Mouse (Mus musculus) E14TG2a.4 (cell line): ENCODE measurements around the gene Relch.

Experiments
- H3K27me3 ChIP-seq: 2 replicates; pipeline ENCODE4 v1.6.1; 2014; ENCODE audit warnings: low read length, control low read depth; ENCODE audit not compliant: insufficient read depth
- H3K36me3 ChIP-seq: 2 replicates; pipeline ENCODE4 v1.6.1; 2014; ENCODE audit warnings: low read length, control low read depth; ENCODE audit not compliant: insufficient read depth
- H3K4me1 ChIP-seq: replicated peaks from 2 replicates; pipeline ENCODE4 v1.6.1; 2014; ENCODE audit warnings: low read depth, low read length, control low read depth
- H3K4me3 ChIP-seq: replicated peaks from 2 replicates; pipeline ENCODE4 v1.5.1; 2014; ENCODE audit warnings: mild to moderate bottlenecking, low read length
- H3K9me3 ChIP-seq: 2 replicates; pipeline ENCODE4 v1.6.1; 2014; ENCODE audit warnings: low read length, control low read depth
- CTCF ChIP-seq: conservative IDR thresholded peaks from 2 replicates; pipeline ENCODE4 v1.5.1; 2014; ENCODE audit warnings: low read length
- NANOG ChIP-seq: IDR thresholded peaks from 2 replicates; pipeline ENCODE4 v1.6.1; 2014; ENCODE audit warnings: borderline replicate concordance, low read length, mixed read lengths
- POU5F1 ChIP-seq: IDR thresholded peaks from 2 replicates; pipeline ENCODE4 v1.6.1; 2014; ENCODE audit warnings: low read length, borderline replicate concordance

The Relch gene

GRCm38 (mm10) chr1:105663171-105663961 lies at the start of gene Relch, which contains the start of gene Pign:
Relch (plus strand) TSS chr1:105663861.
Pign (minus strand) TSS chr1:105663677.
- Histone ChIP-seq H3K4me3 (peak within 1 kb of the TSS; percentile 100), H3K27me3 (no peaks in the 10 kb centered on the region)
- TF ChIP-seq NANOG: no peak

GRCm38 (mm10) chr1:105630481-105630880 lies 33.2 kb upstream of the Relch start:
- Histone ChIP-seq H3K4me1 (0 out of 2 replicates have a peak, but pooled peaks cover 4% of the 10 kb centered on the region), H3K4me3 (no peak overlapping the region), H3K36me3 (0 out of 2 replicates have a peak, but pooled peaks cover 4% of the 10 kb centered on the region), H3K27me3 (no peaks in the 10 kb centered on the region), H3K9me3 (no peaks in the 10 kb centered on the region)
- TF ChIP-seq NANOG: no peak
- peak; percentile 57 for TF ChIP-seq CTCF
- no peak for TF ChIP-seq POU5F1

More at GRCm38 (mm10) chr1:105663171-105663961, at the start of gene Relch, which contains the start of gene Pign:
- Histone ChIP-seq H3K4me1 (peaks cover 29% of the 10 kb centered on the region), H3K36me3 (peaks cover 11% of the 10 kb centered on the region), H3K9me3 (no peaks in the 10 kb centered on the region)

- TF ChIP-seq POU5F1 (no peak), CTCF (no peak), NANOG (no peak)
- H3K27me3 ChIP-seq: no peaks in the 10 kb centered on the region
- no peak overlapping the region for H3K4me3 ChIP-seq
- H3K4me1 ChIP-seq: no peaks in the 10 kb centered on the region
- H3K9me3 ChIP-seq: no peaks in the 10 kb centered on the region
- peaks cover 26% of the 10 kb centered on the region for H3K36me3 ChIP-seq
Measured at GRCm38 (mm10) chr1:105644093-105644492, 19.6 kb upstream of the Relch start.

GRCm38 (mm10) chr1:105650650-105651049 lies 13.0 kb upstream of the Relch start:
- H3K27me3 ChIP-seq: no peaks in the 10 kb centered on the region
- H3K4me1 ChIP-seq: no peaks in the 10 kb centered on the region
- peaks cover 22% of the 10 kb centered on the region; the same call in 1 of the 2 replicates for H3K36me3 ChIP-seq
- H3K4me3 ChIP-seq: no peak overlapping the region
- H3K9me3 ChIP-seq: no peaks in the 10 kb centered on the region
- TF ChIP-seq POU5F1 (no peak), NANOG (no peak), CTCF (no peak)

DNA sequence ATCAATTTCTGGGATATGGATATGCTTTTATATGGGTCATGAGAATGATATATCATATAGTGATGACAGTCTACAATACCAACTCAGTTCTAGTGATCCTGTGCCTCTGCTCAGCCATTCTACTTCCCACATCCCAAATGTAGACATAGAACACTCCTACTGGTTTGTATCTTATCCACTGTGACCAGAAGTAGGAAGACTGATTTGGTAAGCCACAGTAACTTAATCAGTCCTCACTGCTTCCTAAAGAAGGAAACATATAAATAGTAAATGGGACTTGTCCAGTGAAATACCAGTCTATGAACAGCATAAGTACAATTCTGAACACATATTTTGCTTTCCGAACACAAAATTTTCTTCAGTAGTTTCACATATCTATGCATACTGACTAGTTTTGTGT lies 9.7 kb upstream of the Relch start:
- H3K4me1 ChIP-seq: no peaks in the 10 kb centered on the region
- TF ChIP-seq POU5F1: no peak
- no peak for TF ChIP-seq CTCF
- TF ChIP-seq NANOG: no peak
- no peaks in the 10 kb centered on the region for H3K9me3 ChIP-seq
- no peaks in the 10 kb centered on the region for H3K27me3 ChIP-seq
- no peak overlapping the region for H3K4me3 ChIP-seq
- H3K36me3 ChIP-seq: peaks cover 26% of the 10 kb centered on the region

DNA sequence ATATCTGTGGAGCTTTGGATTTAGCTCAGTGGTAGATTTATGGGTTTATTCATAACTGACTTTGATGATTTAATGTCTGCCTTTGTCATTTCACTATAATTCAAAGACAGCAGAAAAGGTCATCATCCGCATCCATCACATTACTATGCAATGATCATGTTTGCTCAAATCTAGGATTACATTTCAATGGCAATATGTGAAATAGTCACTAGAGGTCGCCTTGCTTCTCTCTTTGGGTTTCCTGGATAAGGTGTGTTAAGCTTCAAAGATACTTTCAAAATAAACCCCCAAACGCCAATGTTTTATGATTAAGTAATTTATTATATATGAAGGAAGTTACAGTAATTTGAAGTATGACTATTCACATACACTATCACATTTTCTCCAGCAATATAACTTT lies 3.6 kb upstream of the Relch start:
- Histone ChIP-seq H3K36me3 (peaks cover 14% of the 10 kb centered on the region), H3K9me3 (no peaks in the 10 kb centered on the region), H3K27me3 (no peaks in the 10 kb centered on the region), H3K4me1 (peaks cover 15% of the 10 kb centered on the region), H3K4me3 (no peak overlapping the region)
- TF ChIP-seq CTCF (peak; percentile 55), POU5F1 (no peak)

DNA sequence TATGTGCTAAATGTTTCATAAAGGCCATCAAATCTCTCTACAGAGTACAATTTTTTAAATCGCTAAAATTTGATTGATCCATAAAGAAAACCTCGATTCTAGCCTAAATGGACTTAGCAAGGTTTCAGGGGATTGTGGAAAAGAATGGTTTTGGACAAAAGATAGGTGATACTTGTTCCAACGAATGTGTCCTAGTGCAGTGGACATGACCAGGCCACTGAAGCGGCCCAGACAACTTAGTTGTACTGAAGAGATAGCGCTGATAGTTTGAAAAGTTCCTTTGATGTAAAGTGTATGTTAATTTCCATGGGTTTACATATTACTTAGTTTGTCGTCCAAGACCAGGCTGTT lies 866 bp upstream of the Relch start:
- H3K36me3 ChIP-seq: peaks cover 11% of the 10 kb centered on the region
- TF ChIP-seq NANOG (no peak), POU5F1 (no peak), CTCF (no peak)
- H3K4me1 ChIP-seq: peaks cover 29% of the 10 kb centered on the region
- no peaks in the 10 kb centered on the region for H3K9me3 ChIP-seq
- no peaks in the 10 kb centered on the region for H3K27me3 ChIP-seq
- H3K4me3 ChIP-seq: peak overlapping the region; percentile 100

DNA sequence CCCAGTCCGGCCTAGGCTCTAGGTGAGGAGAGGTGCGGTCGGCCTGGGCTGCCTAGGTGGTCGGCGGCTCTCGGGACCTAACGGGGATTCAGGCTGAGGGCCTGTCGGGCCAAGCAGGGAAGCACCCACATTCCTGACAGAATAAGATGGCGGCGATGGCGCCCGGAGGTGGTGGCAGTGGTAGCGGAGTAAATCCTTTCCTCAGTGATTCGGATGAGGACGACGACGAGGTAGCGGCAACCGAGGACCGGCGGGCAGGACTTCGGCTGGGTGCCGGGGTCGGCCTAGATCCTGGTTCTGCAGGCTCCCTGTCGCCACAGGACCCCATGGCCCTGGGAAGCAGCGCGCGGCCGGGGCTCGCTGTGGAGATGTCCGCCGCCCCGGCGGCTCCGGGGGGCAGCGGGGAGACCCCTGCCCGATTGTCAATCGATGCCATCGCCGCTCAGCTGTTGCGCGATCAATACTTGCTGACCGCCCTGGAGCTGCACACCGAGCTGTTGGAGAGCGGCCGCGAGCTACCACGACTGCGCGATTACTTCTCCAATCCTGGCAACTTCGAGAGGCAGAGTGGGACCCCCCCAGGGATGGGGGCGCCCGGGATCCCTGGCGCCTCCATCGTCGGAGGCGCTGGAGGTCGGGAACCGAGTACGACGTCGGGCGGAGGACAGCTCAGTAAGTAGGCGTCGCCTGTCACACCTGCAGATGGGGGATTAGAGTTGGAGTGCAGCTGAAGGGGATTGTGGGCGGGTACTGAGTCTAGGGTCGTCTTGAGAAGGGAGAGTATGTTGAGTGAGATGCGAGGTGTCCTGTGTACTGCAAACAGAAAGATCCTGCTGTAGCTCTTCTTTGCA lies 526 bp downstream of the Relch start:
- Histone ChIP-seq H3K4me1 (peaks cover 29% of the 10 kb centered on the region), H3K36me3 (peaks cover 11% of the 10 kb centered on the region), H3K4me3 (peak overlapping the region; percentile 100), H3K27me3 (no peaks in the 10 kb centered on the region), H3K9me3 (no peaks in the 10 kb centered on the region)
- TF ChIP-seq CTCF (no peak), POU5F1 (no peak), NANOG (no peak)
